Mouse (Mus musculus) olfactory bulb, adult 2 months (tissue): Measurements from ENCODE around the gene Olr1.

ENCODE experiments used
- CTCF ChIP-seq: fragments of 200-500 bp; IDR thresholded peaks from 2 replicates; pipeline ENCODE4 v1.5.1; 2012; ENCODE audit warnings: low read depth, mild to moderate bottlenecking, low read length, moderate library complexity; ENCODE audit not compliant: insufficient read depth
- POLR2A ChIP-seq: fragments of 200-500 bp; IDR thresholded peaks from 2 replicates; pipeline ENCODE4 v1.6.1; 2012; ENCODE audit warnings: mild to moderate bottlenecking, low read depth, low read length, moderate library complexity; ENCODE audit not compliant: insufficient read depth

GRCm38 (mm10) chr6:129510120-129510911 is 3.4 kb upstream of the Olr1 start:
- no peak for TF ChIP-seq POLR2A
- no peak for TF ChIP-seq CTCF
